8 mouse cellular contexts compared by ENCODE assay signal in genomic region chr17:49564489-49564888, GRCm38 (mm10). TPM values are rescaled to one million over a fixed set of nuclear protein-coding genes. Genes with fewer than 3 reads are reported as not detected.
A peak's percentile ranks its signal among the peaks of the same experiment; 100 is the strongest.
DNase-seq lines count a peak whose midpoint lies in the region; ATAC-seq and TF ChIP-seq lines count a peak whose summit lies in the region.

No protein-coding gene starts in this region.

- H3K9me3 ChIP-seq in kidney, embryonic 15.5 days (replicated peaks): no peaks in the 10 kb centered on the region
- H3K9me3 ChIP-seq in embryonic facial prominence, embryonic 14.5 days (ENCODE audit: control insufficient read depth, low read length): no peaks in the 10 kb centered on the region
- no peaks in the 10 kb centered on the region for H3K9me3 ChIP-seq in hindbrain, postnatal 0 days (ENCODE audit: low read length)
- H3K9me3 ChIP-seq in midbrain, embryonic 16.5 days (replicated peaks; ENCODE audit: control insufficient read depth, low read length, poor library complexity, severe bottlenecking): no peaks in the 10 kb centered on the region

- H3K4me2 ChIP-seq in kidney, embryonic 15.5 days: peak overlapping the region; percentile 87
- peak overlapping the region; percentile 84 for H3K4me2 ChIP-seq in embryonic facial prominence, embryonic 14.5 days (ENCODE audit: low read depth, low read length)
- peak overlapping the region; percentile 74 for H3K4me2 ChIP-seq in hindbrain, postnatal 0 days (ENCODE audit: low read depth, low read length)
- peak overlapping the region; percentile 89 for H3K4me2 ChIP-seq in midbrain, embryonic 16.5 days (ENCODE audit: low read length)

- peaks cover 29% of the 10 kb centered on the region for H3K4me1 ChIP-seq in kidney, embryonic 15.5 days
- H3K4me1 ChIP-seq in embryonic facial prominence, embryonic 14.5 days (ENCODE audit: control insufficient read depth, insufficient read depth, low read length): peaks cover 17% of the 10 kb centered on the region; the same call in 1 of the 2 replicates
- H3K4me1 ChIP-seq in hindbrain, postnatal 0 days (ENCODE audit: insufficient read depth, low read length): no peaks in the 10 kb centered on the region
- H3K4me1 ChIP-seq in midbrain, embryonic 16.5 days (ENCODE audit: control insufficient read depth, insufficient read depth, low read length): peaks cover 15% of the 10 kb centered on the region

- H3K4me3 ChIP-seq in kidney, embryonic 15.5 days (replicated peaks): peak overlapping the region; percentile 59
- peak overlapping the region; percentile 57 for H3K4me3 ChIP-seq in embryonic facial prominence, embryonic 14.5 days (ENCODE audit: low read depth, low read length)
- H3K4me3 ChIP-seq in hindbrain, postnatal 0 days (ENCODE audit: low read length): peak overlapping the region; percentile 46
- peak overlapping the region; percentile 46 for H3K4me3 ChIP-seq in midbrain, embryonic 16.5 days (ENCODE audit: low read depth, low read length)

- H3K27me3 ChIP-seq in kidney, embryonic 15.5 days: peaks cover 22% of the 10 kb centered on the region
- H3K27me3 ChIP-seq in embryonic facial prominence, embryonic 14.5 days (replicated peaks; ENCODE audit: control insufficient read depth, insufficient read depth, low read length): no peaks in the 10 kb centered on the region
- no peaks in the 10 kb centered on the region; the same call in 1 of the 2 replicates for H3K27me3 ChIP-seq in hindbrain, postnatal 0 days (ENCODE audit: insufficient read depth, low read length)
- peaks cover 10% of the 10 kb centered on the region for H3K27me3 ChIP-seq in midbrain, embryonic 16.5 days (ENCODE audit: control insufficient read depth, insufficient read depth, low read depth, low read length)

- peak; percentile 7; the same call in 1 of the 2 replicates for ATAC-seq in kidney, embryonic 15.5 days (replicated peaks; ENCODE audit: low FRiP score)
- ATAC-seq in embryonic facial prominence, embryonic 14.5 days (ENCODE audit: low read depth): 0 out of 2 replicates have a peak, but pooled peaks have one; percentile 2
- no peak; the same call in 1 of the 2 replicates for ATAC-seq in hindbrain, postnatal 0 days
- ATAC-seq in midbrain, embryonic 16.5 days: peak; percentile 54; the same call in 1 of the 2 replicates
- no peak for ATAC-seq in megakaryocyte progenitor cell, adult 5-6 weeks (replicated peaks; ENCODE audit: poor library complexity)

- 24% methylated on average over 3 of the region's 3 CpGs for WGBS in kidney, embryonic 15.5 days
- WGBS in embryonic facial prominence, embryonic 14.5 days: 32% methylated on average over 3 of the region's 3 CpGs
- WGBS in hindbrain, postnatal 0 days: 24% methylated on average over 3 of the region's 3 CpGs
- WGBS in midbrain, embryonic 16.5 days: 27% methylated on average over 3 of the region's 3 CpGs

- no peak for DNase-seq in kidney, postnatal 14 days
- DNase-seq in embryonic facial prominence, embryonic 14.5 days (ENCODE audit: low spot score): no peak
- DNase-seq in hindbrain, postnatal 0 days (ENCODE audit: low spot score): no peak
- no peak for DNase-seq in urinary bladder, postnatal 25 days (ENCODE audit: low spot score)
- DNase-seq in layer of hippocampus, adult 11-12 months (ENCODE audit: low spot score): no peak

- H3K36me3 ChIP-seq in kidney, embryonic 15.5 days: no peaks in the 10 kb centered on the region
- H3K36me3 ChIP-seq in embryonic facial prominence, embryonic 14.5 days (ENCODE audit: control insufficient read depth, insufficient read depth, low read length): no peaks in the 10 kb centered on the region
- no peaks in the 10 kb centered on the region for H3K36me3 ChIP-seq in hindbrain, postnatal 0 days (ENCODE audit: insufficient read depth, low read length)
- no peaks in the 10 kb centered on the region for H3K36me3 ChIP-seq in midbrain, embryonic 16.5 days (ENCODE audit: control insufficient read depth, insufficient read depth, low read length)

- TF ChIP-seq CTCF in hindbrain, postnatal 0 days (IDR thresholded peaks at IDR 0.05; ENCODE audit: low read depth): no peak

- peak overlapping the region; percentile 87 for H3K27ac ChIP-seq in kidney, embryonic 15.5 days
- peak overlapping the region; percentile 94 for H3K27ac ChIP-seq in embryonic facial prominence, embryonic 14.5 days (replicated peaks; ENCODE audit: low read depth, low read length)
- H3K27ac ChIP-seq in hindbrain, postnatal 0 days: no peak overlapping the region
- H3K27ac ChIP-seq in midbrain, embryonic 16.5 days (ENCODE audit: low read length): no peak overlapping the region

- peak overlapping the region; percentile 61 for H3K9ac ChIP-seq in kidney, embryonic 15.5 days
- peak overlapping the region; percentile 74 for H3K9ac ChIP-seq in embryonic facial prominence, embryonic 14.5 days (ENCODE audit: low read depth, low read length)
- no peak overlapping the region for H3K9ac ChIP-seq in hindbrain, postnatal 0 days (replicated peaks; ENCODE audit: low read length)
- peak overlapping the region; percentile 56; the same call in 1 of the 2 replicates for H3K9ac ChIP-seq in midbrain, embryonic 16.5 days (ENCODE audit: low read depth, low read length)

RNA-seq across cellular contexts. Expression of gene Daam2, which starts 0.3 kb away (rescaled TPM):
- 6.6 and 7.1 TPM in 2 replicates for polyA plus RNA-seq in kidney, embryonic 15.5 days (2015; fragmentation: Nextera tagmentation; extraction: Ambion mirVana)
- 8.0 and 8.6 TPM in 2 replicates for polyA plus RNA-seq in embryonic facial prominence, embryonic 14.5 days (2014; fragmentation: Nextera tagmentation; extraction: Ambion mirVana)
- total RNA-seq in hindbrain, postnatal 0 days (2014; rRNA removed): 12.9 and 24.5 TPM in 2 replicates
- polyA plus RNA-seq in hindbrain, postnatal 0 days (2015; fragmentation: Nextera tagmentation; extraction: Ambion mirVana): 2.2 and 3.2 TPM in 2 replicates
- 1.5 and 1.8 TPM in 2 replicates for polyA plus RNA-seq in midbrain, embryonic 16.5 days (2015; fragmentation: Nextera tagmentation; extraction: Ambion mirVana)
- total RNA-seq in megakaryocyte progenitor cell, adult 5-6 weeks (2015): not detected in 2 replicates
- total RNA-seq in megakaryocyte progenitor cell, adult 5-6 weeks (2017): not detected in 2 replicates

RNA-seq across cellular contexts. Expression of gene Kif6, which starts 50.4 kb away (rescaled TPM):
- 2.1 TPM in 2 replicates for polyA plus RNA-seq in kidney, embryonic 15.5 days (2015; fragmentation: Nextera tagmentation; extraction: Ambion mirVana)
- 2.1 and 2.3 TPM in 2 replicates for polyA plus RNA-seq in embryonic facial prominence, embryonic 14.5 days (2014; fragmentation: Nextera tagmentation; extraction: Ambion mirVana)
- 1.8 and 2.6 TPM in 2 replicates for total RNA-seq in hindbrain, postnatal 0 days (2014; rRNA removed)
- polyA plus RNA-seq in hindbrain, postnatal 0 days (2015; fragmentation: Nextera tagmentation; extraction: Ambion mirVana): 1.5 and 2.2 TPM in 2 replicates
- polyA plus RNA-seq in midbrain, embryonic 16.5 days (2015; fragmentation: Nextera tagmentation; extraction: Ambion mirVana): 2.2 and 2.5 TPM in 2 replicates
- 0.17 TPM in 1 of 2 replicates, not detected in the other for total RNA-seq in megakaryocyte progenitor cell, adult 5-6 weeks (2015)
- 0.27 TPM in 1 of 2 replicates, not detected in the other for total RNA-seq in megakaryocyte progenitor cell, adult 5-6 weeks (2017)

Comparison
In these comparisons a context has a peak if more than half of its experiments do, and no peak if none do; other contexts are left out.
1. ATAC-seq: peak in kidney, embryonic 15.5 days (single experiment), embryonic facial prominence, embryonic 14.5 days (single experiment) and midbrain, embryonic 16.5 days (single experiment); none in hindbrain, postnatal 0 days (single experiment) and megakaryocyte progenitor cell, adult 5-6 weeks (single experiment).
2. H3K27ac ChIP-seq: peak in kidney, embryonic 15.5 days (single experiment) and embryonic facial prominence, embryonic 14.5 days (single experiment); none in hindbrain, postnatal 0 days (single experiment) and midbrain, embryonic 16.5 days (single experiment).
3. Peak in every context shown above with its lines, with median percentiles within 50 percentile points of each other: H3K4me2 ChIP-seq and H3K4me3 ChIP-seq.